Mouse (Mus musculus): ENCODE data around the gene 4930432K21Rik. TPM values are rescaled to one million over a fixed set of nuclear protein-coding genes. Genes with fewer than 3 reads are reported as not detected.

4930432K21Rik gene
- total and polyA plus RNA-seq, 3 experiments = 0.09 TPM; not detected in 2

GRCm38 (mm10) chr8:84115646-84116045 is 32.2 kb upstream of the 4930432K21Rik start:
- H3K9ac ChIP-seq (ENCODE audit: insufficient read depth, low read depth) = no peak overlapping the region
- dilution Hi-C loops (cut with MboI; ENCODE audit: extremely low pct_ligation_motif_present, extremely low pct_unique_long_range_greater_than_20kb, low sequenced_read_pairs) = no loop called here
- H3K36me3 ChIP-seq (replicated peaks in 1 of 2; ENCODE audit: control insufficient read depth in 1 of 2, insufficient read depth in 1 of 2, low read length in 1 of 2) = no peaks in the 10 kb centered on the region
- H3K4me1 ChIP-seq (ENCODE audit: control insufficient read depth in 1 of 2, insufficient read depth in 2 of 2) = peaks cover 7 to 12% of the 10 kb centered on the region in 2 experiments
- H3K9me3 ChIP-seq (replicated peaks; ENCODE audit: low read length) = peaks cover 7% of the 10 kb centered on the region
- no peak overlapping the region for H3K27ac ChIP-seq (ENCODE audit: insufficient read depth, low read depth)
- no peaks in the 10 kb centered on the region for H3K27me3 ChIP-seq (replicated peaks)
- no peak for TF ChIP-seq E2F4 (IDR thresholded peaks at IDR 0.05; ENCODE audit: insufficient replicate concordance, low read depth, low read length)
- no peak for TF ChIP-seq TCF12 (IDR thresholded peaks at IDR 0.05; ENCODE audit: low read depth, low read length)
- no peak for TF ChIP-seq RCOR1 (conservative IDR thresholded peaks at IDR 0.05; ENCODE audit: low read depth, low read length)
- no peak for TF ChIP-seq IRF4 (IDR thresholded peaks at IDR 0.05; ENCODE audit: low read depth, low read length)
- in situ Hi-C loops (cut with MboI; ENCODE audit: low pct_ligation_motif_present, low pct_unique_long_range_greater_than_20kb, low sequenced_read_pairs) = no loop called here
- no peak overlapping the region for H3K4me2 ChIP-seq (ENCODE audit: insufficient read depth, low read depth, poor library complexity, severe bottlenecking)
- no peak overlapping the region for H3K4me3 ChIP-seq (replicated peaks in 1 of 3; ENCODE audit: low read depth in 2 of 3, low read length in 2 of 3, poor library complexity in 1 of 3)
- H3K79me2 ChIP-seq (replicated peaks; ENCODE audit: control insufficient read depth, extremely low read depth, insufficient read depth, poor library complexity, severe bottlenecking) = no peaks in the 10 kb centered on the region
- no peak for DNase-seq (ENCODE audit: extremely low read depth)

DNA sequence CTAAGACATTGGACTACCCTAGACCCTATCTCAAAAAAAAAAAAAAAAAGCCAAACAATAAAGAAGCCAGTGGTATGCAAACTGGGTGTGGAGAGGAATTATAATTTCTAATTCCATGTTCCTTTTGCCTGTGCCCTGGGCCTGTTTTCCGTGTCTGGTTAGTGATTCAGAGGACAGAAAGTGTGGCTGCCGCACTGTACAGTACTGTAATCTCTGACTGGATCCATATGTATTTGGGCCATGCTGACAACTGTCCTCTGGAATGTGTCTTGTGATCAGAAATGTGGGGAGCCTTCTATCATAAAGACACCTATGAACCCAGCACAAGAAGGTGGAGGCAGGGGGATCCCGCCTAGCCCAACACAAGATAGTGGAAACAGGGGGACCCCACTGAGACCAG is 25.7 kb upstream of the 4930432K21Rik start:
- Histone ChIP-seq H3K27me3 (replicated peaks) (peaks cover 2% of the 10 kb centered on the region), H3K27ac (ENCODE audit: insufficient read depth, low read depth) (no peak overlapping the region), H3K9ac (ENCODE audit: insufficient read depth, low read depth) (no peak overlapping the region), H3K9me3 (replicated peaks; ENCODE audit: low read length) (peaks cover 7% of the 10 kb centered on the region), H3K4me2 (ENCODE audit: insufficient read depth, low read depth, poor library complexity, severe bottlenecking) (no peak overlapping the region), H3K4me3 (replicated peaks in 1 of 3; ENCODE audit: low read depth in 2 of 3, low read length in 2 of 3, poor library complexity in 1 of 3) (no peak overlapping the region), H3K4me1 (ENCODE audit: control insufficient read depth in 1 of 2, insufficient read depth in 2 of 2) (peaks cover 16 to 21% of the 10 kb centered on the region in 2 experiments), H3K36me3 (replicated peaks in 1 of 2; ENCODE audit: control insufficient read depth in 1 of 2, insufficient read depth in 1 of 2, low read length in 1 of 2) (no peaks in the 10 kb centered on the region), H3K79me2 (replicated peaks; ENCODE audit: control insufficient read depth, extremely low read depth, insufficient read depth, poor library complexity, severe bottlenecking) (no peaks in the 10 kb centered on the region)
- in situ Hi-C loops (cut with MboI; ENCODE audit: low pct_ligation_motif_present, low pct_unique_long_range_greater_than_20kb, low sequenced_read_pairs) (no loop called here), dilution Hi-C loops (cut with MboI; ENCODE audit: extremely low pct_ligation_motif_present, extremely low pct_unique_long_range_greater_than_20kb, low sequenced_read_pairs) (no loop called here)
- DNase-seq (ENCODE audit: extremely low read depth) = no peak
- no peak for TF ChIP-seq TBP (conservative IDR thresholded peaks at IDR 0.05; ENCODE audit: low read depth, low read length)
- TF ChIP-seq RCOR1 (conservative IDR thresholded peaks at IDR 0.05; ENCODE audit: low read depth, low read length) = no peak
- TF ChIP-seq POLR2AphosphoS2 (IDR thresholded peaks at IDR 0.05; ENCODE audit: low read depth, low read length) = no peak
- TF ChIP-seq ZC3H11A (IDR thresholded peaks at IDR 0.05; ENCODE audit: low read depth, low read length) = no peak
- TF ChIP-seq MAZ (IDR thresholded peaks at IDR 0.05; ENCODE audit: low read depth, low read length) = no peak
- no peak for TF ChIP-seq ZMIZ1 (IDR thresholded peaks at IDR 0.05; ENCODE audit: low read depth, low read length)
- no peak for TF ChIP-seq POLR2A (IDR thresholded peaks at IDR 0.05; ENCODE audit: low read depth, low read length)
- no peak for TF ChIP-seq CHD1 (IDR thresholded peaks at IDR 0.05; ENCODE audit: low read depth, low read length)
- TF ChIP-seq PAX5 (IDR thresholded peaks at IDR 0.05; ENCODE audit: low read length) = no peak
- no peak for TF ChIP-seq ETS1 (conservative IDR thresholded peaks at IDR 0.05; ENCODE audit: low read depth, low read length)

GRCm38 (mm10) chr8:84125656-84126055 is 22.2 kb upstream of the 4930432K21Rik start, which contains the start of gene Podnl1:
Gene Podnl1, plus strand, starts transcription at chr8:84125989.
- in situ Hi-C loops (cut with MboI; ENCODE audit: low pct_ligation_motif_present, low pct_unique_long_range_greater_than_20kb, low sequenced_read_pairs) = no loop called here
- Histone ChIP-seq H3K9ac (ENCODE audit: insufficient read depth, low read depth) (no peak within 1 kb of the TSS), H3K36me3 (replicated peaks in 1 of 2; ENCODE audit: control insufficient read depth in 1 of 2, insufficient read depth in 1 of 2, low read length in 1 of 2) (peaks cover 0 to 17% of the 10 kb centered on the region in 2 experiments), H3K27me3 (replicated peaks) (peaks cover 2% of the 10 kb centered on the region), H3K4me1 (ENCODE audit: control insufficient read depth in 1 of 2, insufficient read depth in 2 of 2) (peaks cover 27 to 34% of the 10 kb centered on the region in 2 experiments), H3K4me2 (ENCODE audit: insufficient read depth, low read depth, poor library complexity, severe bottlenecking) (no peak within 1 kb of the TSS), H3K9me3 (replicated peaks; ENCODE audit: low read length) (no peaks in the 10 kb centered on the region), H3K27ac (ENCODE audit: insufficient read depth, low read depth) (peak within 1 kb of the TSS; percentile 43; the same call in 1 of the 2 replicates), H3K79me2 (replicated peaks; ENCODE audit: control insufficient read depth, extremely low read depth, insufficient read depth, poor library complexity, severe bottlenecking) (no peaks in the 10 kb centered on the region), H3K4me3 (replicated peaks in 1 of 3; ENCODE audit: low read depth in 2 of 3, low read length in 2 of 3, poor library complexity in 1 of 3) (peak within 1 kb of the TSS in 1 of 3 experiments; percentile 30)
- dilution Hi-C loops (cut with MboI; ENCODE audit: extremely low pct_ligation_motif_present, extremely low pct_unique_long_range_greater_than_20kb, low sequenced_read_pairs) = no loop called here
- TF ChIP-seq RAD21 (IDR thresholded peaks at IDR 0.05; ENCODE audit: low read depth, low read length) (no peak), GABPA (IDR thresholded peaks at IDR 0.05; ENCODE audit: insufficient replicate concordance, low read depth, low read length) (no peak), MAFK (IDR thresholded peaks at IDR 0.05; ENCODE audit: insufficient replicate concordance, low read length) (no peak), POLR2A (IDR thresholded peaks at IDR 0.05; ENCODE audit: low read depth, low read length) (no peak), ZKSCAN1 (IDR thresholded peaks at IDR 0.05; ENCODE audit: borderline replicate concordance, low read depth, low read length) (no peak), SMC3 (IDR thresholded peaks at IDR 0.05; ENCODE audit: low read depth, low read length) (no peak), RCOR1 (conservative IDR thresholded peaks at IDR 0.05; ENCODE audit: low read depth, low read length) (no peak), HCFC1 (IDR thresholded peaks at IDR 0.05; ENCODE audit: low read depth, low read length) (no peak), CHD1 (IDR thresholded peaks at IDR 0.05; ENCODE audit: low read depth, low read length) (no peak), JUN (IDR thresholded peaks at IDR 0.05; ENCODE audit: insufficient read depth, low read depth, low read length) (no peak), USF1 (IDR thresholded peaks at IDR 0.05; ENCODE audit: low read depth, low read length) (no peak), PAX5 (IDR thresholded peaks at IDR 0.05; ENCODE audit: low read length) (no peak), ELF1 (IDR thresholded peaks at IDR 0.05; ENCODE audit: low read depth, low read length) (no peak)
- DNase-seq (ENCODE audit: extremely low read depth) = no peak
